Comparison of ENCODE assay signal across 8 mouse cellular contexts in the genomic region with DNA sequence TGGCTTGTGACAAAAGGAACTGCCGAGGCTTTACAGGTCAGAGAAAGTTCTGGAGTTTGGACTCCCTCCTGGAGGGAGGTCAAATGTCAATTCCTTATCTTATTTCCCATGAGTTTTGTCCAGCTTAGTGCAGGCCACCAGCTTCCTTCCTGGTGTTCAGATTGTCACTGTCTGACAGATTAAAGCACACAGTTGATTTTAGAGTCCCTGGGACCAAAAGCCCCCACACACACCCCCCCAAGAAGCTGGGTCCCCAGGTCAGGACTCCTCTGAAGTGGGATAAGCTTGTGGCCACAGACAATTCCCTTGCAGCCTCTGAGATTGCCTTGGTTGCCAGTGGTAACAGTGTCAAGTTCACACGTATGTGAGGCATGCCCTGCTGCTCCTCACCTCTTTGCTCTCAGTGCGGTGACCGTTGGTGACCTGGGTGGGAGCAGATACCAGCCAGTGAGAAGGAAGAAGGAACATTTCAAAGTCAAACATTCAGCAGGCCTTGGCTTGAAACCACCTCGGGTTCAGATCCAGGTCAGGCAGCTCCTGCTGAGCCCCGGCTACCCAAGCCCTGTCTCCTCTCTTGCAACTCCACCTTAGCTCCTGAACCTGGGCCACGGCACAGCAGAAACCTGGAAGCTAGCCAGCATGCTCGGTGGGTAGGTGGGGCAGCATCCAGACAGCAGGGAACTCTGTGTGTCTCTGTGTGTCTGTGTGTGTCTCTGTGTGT.
DNase-seq lines count a peak whose midpoint lies in the region; ATAC-seq lines count a peak whose summit lies in the region.

No protein-coding gene starts in this region.

- peak overlapping the region; percentile 66 for H3K27ac ChIP-seq in kidney, embryonic 15.5 days
- no peak overlapping the region for H3K27ac ChIP-seq in midbrain, embryonic 16.5 days (ENCODE audit: low read length)
- no peak overlapping the region for H3K27ac ChIP-seq in forebrain, embryonic 11.5 days (ENCODE audit: low read depth, low read length)

- H3K4me2 ChIP-seq in kidney, embryonic 15.5 days = no peak overlapping the region
- no peak overlapping the region for H3K4me2 ChIP-seq in midbrain, embryonic 16.5 days (ENCODE audit: low read length)
- no peak overlapping the region for H3K4me2 ChIP-seq in forebrain, embryonic 11.5 days (ENCODE audit: low read depth, low read length, severe bottlenecking)

- H3K27me3 ChIP-seq in kidney, embryonic 15.5 days = peaks cover 5% of the 10 kb centered on the region; the same call in 1 of the 2 replicates
- no peaks in the 10 kb centered on the region for H3K27me3 ChIP-seq in midbrain, embryonic 16.5 days (ENCODE audit: control insufficient read depth, insufficient read depth, low read depth, low read length)
- no peaks in the 10 kb centered on the region for H3K27me3 ChIP-seq in forebrain, embryonic 11.5 days (ENCODE audit: control insufficient read depth, insufficient read depth, low read length)

- DNase-seq in ovary, postnatal 36 days (ENCODE audit: low spot score) = peak; percentile 14
- DNase-seq in ovary, postnatal 14 days (ENCODE audit: low spot score) = no peak
- DNase-seq in embryo, embryonic 10.5 days (ENCODE audit: low spot score) = peak; percentile 45
- DNase-seq in urinary bladder, postnatal 14 days (ENCODE audit: low spot score) = peak; percentile 77
- DNase-seq in thymus, adult 18-20 months = no peak
- DNase-seq in forebrain, embryonic 11.5 days (ENCODE audit: low spot score) = no peak

- no peak overlapping the region for H3K4me3 ChIP-seq in kidney, embryonic 15.5 days (replicated peaks)
- H3K4me3 ChIP-seq in midbrain, embryonic 16.5 days (ENCODE audit: low read depth, low read length) = no peak overlapping the region
- no peak overlapping the region for H3K4me3 ChIP-seq in forebrain, embryonic 11.5 days (ENCODE audit: low read depth, low read length)

- peak; percentile 77 for ATAC-seq in kidney, embryonic 15.5 days (replicated peaks; ENCODE audit: low FRiP score)
- no peak for ATAC-seq in midbrain, embryonic 16.5 days
- ATAC-seq in forebrain, embryonic 11.5 days (replicated peaks; ENCODE audit: low FRiP score) = no peak

- no peaks in the 10 kb centered on the region for H3K36me3 ChIP-seq in kidney, embryonic 15.5 days
- no peaks in the 10 kb centered on the region for H3K36me3 ChIP-seq in midbrain, embryonic 16.5 days (ENCODE audit: control insufficient read depth, insufficient read depth, low read length)
- H3K36me3 ChIP-seq in forebrain, embryonic 11.5 days (ENCODE audit: control insufficient read depth, insufficient read depth, low read length) = no peaks in the 10 kb centered on the region

- 10% methylated on average over 8 of the region's 8 CpGs for WGBS in kidney, embryonic 15.5 days
- 30% methylated on average over 8 of the region's 8 CpGs for WGBS in midbrain, embryonic 16.5 days
- 69% methylated on average over 8 of the region's 8 CpGs for WGBS in forebrain, embryonic 11.5 days

- H3K4me1 ChIP-seq in kidney, embryonic 15.5 days = peaks cover 22% of the 10 kb centered on the region
- H3K4me1 ChIP-seq in midbrain, embryonic 16.5 days (ENCODE audit: control insufficient read depth, insufficient read depth, low read length) = no peaks in the 10 kb centered on the region
- no peaks in the 10 kb centered on the region for H3K4me1 ChIP-seq in forebrain, embryonic 11.5 days (replicated peaks; ENCODE audit: control insufficient read depth, insufficient read depth, low read length)

- no peaks in the 10 kb centered on the region for H3K9me3 ChIP-seq in kidney, embryonic 15.5 days (replicated peaks)
- no peaks in the 10 kb centered on the region for H3K9me3 ChIP-seq in midbrain, embryonic 16.5 days (replicated peaks; ENCODE audit: control insufficient read depth, low read length, poor library complexity, severe bottlenecking)
- H3K9me3 ChIP-seq in forebrain, embryonic 11.5 days (ENCODE audit: control insufficient read depth, low read length) = no peaks in the 10 kb centered on the region

- H3K9ac ChIP-seq in kidney, embryonic 15.5 days = no peak overlapping the region
- no peak overlapping the region for H3K9ac ChIP-seq in midbrain, embryonic 16.5 days (ENCODE audit: low read depth, low read length)
- no peak overlapping the region for H3K9ac ChIP-seq in forebrain, embryonic 11.5 days (ENCODE audit: low read length)

Comparison
In these comparisons a context has a peak if more than half of its experiments do, and no peak if none do; other contexts are left out.
1. DNase-seq: peak in ovary, postnatal 36 days (single experiment), embryo, embryonic 10.5 days (single experiment) and urinary bladder, postnatal 14 days (single experiment); none in ovary, postnatal 14 days (single experiment), thymus, adult 18-20 months (0 of 2) and forebrain, embryonic 11.5 days (single experiment).